Mouse (Mus musculus) lung, adult 10 weeks (tissue): Measurements from ENCODE around the gene Gm21748. TPM values are rescaled to one million over a fixed set of nuclear protein-coding genes. Genes with fewer than 3 reads are reported as not detected.

Experiments
- polyA plus RNA-seq: library from polyadenylated mRNA; stranded (reverse); fragments of 350-450 nt; fragmentation: Illumina TruSeq; extraction: RNeasy Lipid Tissue Mini Kit (QIAGEN cat#74804); gene quantifications from one replicate; pipeline ENCODE4 v1.2.3, GENCODE M21; 2014; ENCODE audit warnings: low read depth, low replicate concordance; ENCODE audit not compliant: insufficient read depth

The Gm21748 gene
- not detected for polyA plus RNA-seq

DNA sequence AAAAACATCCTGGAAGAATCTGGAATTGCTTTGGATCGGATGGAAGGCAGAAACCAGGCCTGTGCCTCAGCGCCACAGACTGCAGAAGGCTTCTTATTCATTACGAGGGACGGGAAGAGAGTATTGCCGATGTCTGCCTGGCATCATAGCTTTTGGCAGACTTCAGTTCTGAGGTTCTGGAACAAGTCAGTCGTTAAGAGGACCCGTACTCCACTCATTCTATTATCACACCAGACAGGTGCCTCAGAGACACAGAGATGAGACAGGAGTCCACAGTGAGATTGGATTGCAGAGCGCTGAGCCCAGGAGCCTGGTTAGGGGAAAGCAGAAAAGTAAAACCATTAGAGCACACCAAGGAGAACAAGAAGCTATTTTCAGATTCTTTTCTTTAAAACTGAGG, at the start of gene Gm21748:
Gene Gm21748 (minus strand): TSS at position 101 of the 400 bp plus-strand sequence.

Other genes starting within 250 kb of the Gm21748 start
- gene Gm21860, start 84.4 kb downstream of the Gm21748 start, polyA plus RNA-seq = not detected
- not detected for gene Gm47283, start 54.4 kb downstream of the Gm21748 start, polyA plus RNA-seq